In the genomic region with DNA sequence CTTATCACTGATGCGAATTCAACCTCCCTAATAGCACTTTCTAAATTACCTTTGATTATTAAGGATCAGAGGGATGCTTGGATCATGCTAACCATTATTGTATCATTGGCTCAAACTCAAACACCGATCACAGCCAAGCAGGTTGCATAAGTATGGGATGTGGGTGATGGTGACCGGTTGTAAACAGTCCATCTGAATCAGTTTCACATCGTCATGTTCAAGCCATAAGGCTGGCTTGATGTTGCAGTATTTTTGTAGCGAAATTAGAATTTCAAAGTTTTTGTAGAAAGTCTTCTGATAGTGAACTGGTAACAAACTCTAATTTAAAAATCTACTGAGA, we compare ENCODE assay signal across 25 mouse cellular contexts.
DNase-seq lines count a peak whose midpoint lies in the region; ATAC-seq and TF ChIP-seq lines count a peak whose summit lies in the region.
"Had no signal": no experiment of that assay in that cellular context is flagged by ENCODE, and none has a peak within 500 bp of the region (broad histone marks: within the 10 kb centered on the region; RNA-seq: fewer than 3 reads in every experiment).

No protein-coding gene starts in this region.

- peak; percentile 85 for ATAC-seq in cerebellum, adult (ENCODE audit: insufficient number of reproducible peaks, low FRiP score, low TSS enrichment)
- ATAC-seq in liver, embryonic 11.5 days (replicated peaks; ENCODE audit: low FRiP score), result no peak
- ATAC-seq: hindbrain, embryonic 16.5 days; intestine, embryonic 15.5 days had no signal

- DNase-seq in cerebellum, postnatal 4 days (ENCODE audit: low spot score in 2 of 2), result no peak
- no peak for DNase-seq in layer of hippocampus, adult 2 months (ENCODE audit: low spot score in 2 of 2)
- no peak for DNase-seq in layer of hippocampus, postnatal 25 days (ENCODE audit: extremely low spot score in 1 of 2, low spot score in 1 of 2)
- peak; percentile 80 for DNase-seq in cerebellum, adult 8-10 months
- peak; percentile 72 to 78 for DNase-seq in cerebellum, postnatal 36 days
- DNase-seq in liver, embryonic 11.5 days (ENCODE audit: low spot score), result no peak
- no peak for DNase-seq in spleen, adult 18-20 months
- DNase-seq: adrenal gland, postnatal 10 days; gastrocnemius, postnatal 36 days; heart, postnatal 4 days; kidney, adult 8-10 months; kidney, postnatal 10 days; layer of hippocampus, postnatal 36 days; liver, embryonic 13.5 days; lung, adult 2 months; lung, postnatal 14 days; thymus, adult 2 months had no signal

- H3K9ac ChIP-seq in liver, embryonic 11.5 days (ENCODE audit: low read depth, low read length), result no peak overlapping the region
- H3K9ac ChIP-seq: embryonic facial prominence, embryonic 15.5 days; intestine, embryonic 15.5 days; limb, embryonic 13.5 days; liver, embryonic 13.5 days had no signal

- no peak for TF ChIP-seq CTCF in layer of hippocampus, adult 2 months (conservative IDR thresholded peaks at IDR 0.05)

- peak overlapping the region; percentile 71 for H3K27ac ChIP-seq in layer of hippocampus, adult 2 months
- no peak overlapping the region for H3K27ac ChIP-seq in liver, embryonic 11.5 days (ENCODE audit: low read depth, low read length)
- H3K27ac ChIP-seq: embryonic facial prominence, embryonic 15.5 days; heart, embryonic 10.5 days; intestine, embryonic 15.5 days; limb, embryonic 13.5 days; liver, embryonic 13.5 days; stomach, postnatal 0 days had no signal

- WGBS in liver, embryonic 11.5 days, result 88% methylated on average over 5 of the region's 5 CpGs

- H3K36me3 ChIP-seq in liver, embryonic 11.5 days (ENCODE audit: control insufficient read depth, insufficient read depth, low read length), result no peaks in the 10 kb centered on the region
- H3K36me3 ChIP-seq: embryonic facial prominence, embryonic 15.5 days; heart, embryonic 10.5 days; intestine, embryonic 15.5 days; limb, embryonic 13.5 days; liver, embryonic 13.5 days had no signal

- H3K4me3 ChIP-seq in layer of hippocampus, adult 2 months, result no peak overlapping the region; the same call in 1 of the 2 replicates
- H3K4me3 ChIP-seq in liver, embryonic 11.5 days (ENCODE audit: low read depth, low read length), result no peak overlapping the region
- H3K4me3 ChIP-seq: embryonic facial prominence, embryonic 15.5 days; heart, embryonic 10.5 days; intestine, embryonic 15.5 days; limb, embryonic 13.5 days; liver, embryonic 13.5 days had no signal

- no peaks in the 10 kb centered on the region for H3K4me1 ChIP-seq in liver, embryonic 11.5 days (replicated peaks; ENCODE audit: control insufficient read depth, insufficient read depth, low read length)
- H3K4me1 ChIP-seq: embryonic facial prominence, embryonic 15.5 days; heart, embryonic 10.5 days; intestine, embryonic 15.5 days; limb, embryonic 13.5 days; liver, embryonic 13.5 days had no signal

- H3K9me3 ChIP-seq in liver, embryonic 11.5 days (ENCODE audit: control insufficient read depth, low read length), result no peaks in the 10 kb centered on the region
- H3K9me3 ChIP-seq: embryonic facial prominence, embryonic 15.5 days; heart, embryonic 10.5 days; intestine, embryonic 15.5 days; limb, embryonic 13.5 days; liver, embryonic 13.5 days had no signal

- H3K27me3 ChIP-seq in liver, embryonic 11.5 days (replicated peaks; ENCODE audit: control insufficient read depth, insufficient read depth, low read length), result no peaks in the 10 kb centered on the region
- H3K27me3 ChIP-seq: embryonic facial prominence, embryonic 15.5 days; intestine, embryonic 15.5 days; limb, embryonic 13.5 days; liver, embryonic 13.5 days had no signal

- no peak overlapping the region for H3K4me2 ChIP-seq in liver, embryonic 11.5 days
- H3K4me2 ChIP-seq: embryonic facial prominence, embryonic 15.5 days; intestine, embryonic 15.5 days; limb, embryonic 13.5 days; liver, embryonic 13.5 days; midbrain, embryonic 11.5 days had no signal

Comparison
In these comparisons a context has a peak if more than half of its experiments do, and no peak if none do; other contexts are left out.
1. DNase-seq: peak in cerebellum, adult 8-10 months (single experiment) and cerebellum, postnatal 36 days (2 of 2); none in cerebellum, postnatal 4 days (0 of 2), layer of hippocampus, adult 2 months (0 of 2), layer of hippocampus, postnatal 25 days (0 of 2), liver, embryonic 11.5 days (single experiment) and spleen, adult 18-20 months (0 of 2).